Mouse (Mus musculus): ENCODE measurements around the gene Tmem8b. TPM values are rescaled to one million over a fixed set of nuclear protein-coding genes. Genes with fewer than 3 reads are reported as not detected.

Tmem8b gene
- polyA plus RNA-seq (2012; rRNA removed; ENCODE audit: low replicate concordance), result 12.3 and 18.7 TPM in 2 replicates

DNA sequence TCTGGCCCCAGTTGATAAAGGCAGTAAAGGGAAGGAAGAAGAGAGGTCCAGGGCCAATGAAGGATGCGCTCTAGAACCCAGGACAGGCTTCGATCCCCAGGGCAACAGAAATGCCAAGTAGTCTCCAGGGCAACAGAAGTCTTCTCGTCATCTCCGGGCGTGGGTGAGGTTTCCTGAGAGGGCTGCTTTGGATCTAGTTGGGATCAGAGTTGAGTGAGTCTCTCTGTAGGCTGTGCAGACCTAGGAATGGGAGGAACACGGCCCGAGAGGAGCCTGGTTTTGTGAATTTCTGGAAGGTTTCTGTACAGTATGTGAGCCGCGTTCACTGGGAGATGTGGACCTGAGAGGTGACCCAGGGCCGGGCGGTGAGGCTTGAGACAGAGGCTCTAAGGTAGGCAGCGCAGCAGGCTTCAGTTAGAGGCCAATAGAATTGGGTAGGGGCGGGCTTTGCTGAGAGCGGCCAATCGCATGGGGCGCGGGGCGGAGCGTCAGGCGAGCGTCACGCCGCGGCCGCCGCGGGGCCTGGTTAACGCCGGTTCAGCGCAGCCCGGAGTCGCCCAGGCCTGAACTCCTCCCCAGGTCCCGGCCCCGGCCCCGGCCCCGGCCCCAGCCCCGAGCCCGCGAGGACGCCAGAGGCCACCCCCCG is at the start of gene Tmem8b, which contains the start of gene Fam221b:
Tmem8b (plus strand) TSS at position 190 of the 646 bp plus-strand sequence.
Fam221b (minus strand) TSS at position 364 of the 646 bp plus-strand sequence.

DNA sequence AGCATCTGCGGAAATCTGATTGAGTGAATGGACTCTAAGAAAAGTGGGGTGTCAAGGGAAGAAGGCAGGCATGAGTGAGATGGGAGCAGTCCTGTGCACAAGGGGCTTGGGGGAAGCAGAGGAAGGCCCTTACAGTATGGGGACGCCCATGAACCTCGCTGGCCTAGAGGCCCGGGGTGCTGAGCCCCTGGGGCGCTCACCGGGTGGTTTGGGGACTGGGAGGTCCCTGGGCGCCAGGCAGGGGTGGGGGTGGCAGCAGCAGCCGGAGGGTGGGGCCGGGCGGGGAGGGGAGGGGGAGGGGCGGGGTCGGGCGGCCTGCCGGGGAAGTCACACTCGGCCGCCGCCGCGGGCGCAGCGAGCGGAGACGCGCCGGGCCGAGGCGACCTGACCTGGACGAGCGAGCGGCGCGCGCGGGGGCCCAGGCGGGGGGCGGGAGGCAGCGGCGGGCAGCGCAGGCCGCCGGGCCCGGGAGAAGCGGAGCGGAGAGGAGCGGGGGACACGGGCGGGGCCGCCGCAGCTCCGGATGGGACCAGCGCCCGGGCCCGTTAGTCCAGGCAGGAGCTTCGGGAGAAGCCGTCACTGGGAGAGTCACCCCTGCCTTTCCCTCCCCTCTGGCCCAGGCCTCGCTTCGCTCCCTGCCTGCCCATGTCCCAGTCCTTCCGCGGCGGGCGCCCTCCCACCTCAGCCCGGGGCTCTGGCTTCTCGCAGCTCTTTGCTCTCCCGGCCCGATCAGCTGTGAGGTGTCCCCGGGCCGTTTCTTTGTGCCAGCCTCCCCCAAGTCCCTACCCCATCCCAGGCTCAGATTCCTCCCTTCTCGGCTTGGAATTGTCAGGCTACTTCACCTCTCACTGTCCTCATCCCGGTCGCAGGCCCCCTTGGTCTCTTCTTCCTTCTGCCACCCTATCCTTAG is 37.5 kb upstream of the Tmem8b start, which contains the start of gene Npr2:
Npr2 (plus strand) TSS at position 890 of the 910 bp plus-strand sequence.

DNA sequence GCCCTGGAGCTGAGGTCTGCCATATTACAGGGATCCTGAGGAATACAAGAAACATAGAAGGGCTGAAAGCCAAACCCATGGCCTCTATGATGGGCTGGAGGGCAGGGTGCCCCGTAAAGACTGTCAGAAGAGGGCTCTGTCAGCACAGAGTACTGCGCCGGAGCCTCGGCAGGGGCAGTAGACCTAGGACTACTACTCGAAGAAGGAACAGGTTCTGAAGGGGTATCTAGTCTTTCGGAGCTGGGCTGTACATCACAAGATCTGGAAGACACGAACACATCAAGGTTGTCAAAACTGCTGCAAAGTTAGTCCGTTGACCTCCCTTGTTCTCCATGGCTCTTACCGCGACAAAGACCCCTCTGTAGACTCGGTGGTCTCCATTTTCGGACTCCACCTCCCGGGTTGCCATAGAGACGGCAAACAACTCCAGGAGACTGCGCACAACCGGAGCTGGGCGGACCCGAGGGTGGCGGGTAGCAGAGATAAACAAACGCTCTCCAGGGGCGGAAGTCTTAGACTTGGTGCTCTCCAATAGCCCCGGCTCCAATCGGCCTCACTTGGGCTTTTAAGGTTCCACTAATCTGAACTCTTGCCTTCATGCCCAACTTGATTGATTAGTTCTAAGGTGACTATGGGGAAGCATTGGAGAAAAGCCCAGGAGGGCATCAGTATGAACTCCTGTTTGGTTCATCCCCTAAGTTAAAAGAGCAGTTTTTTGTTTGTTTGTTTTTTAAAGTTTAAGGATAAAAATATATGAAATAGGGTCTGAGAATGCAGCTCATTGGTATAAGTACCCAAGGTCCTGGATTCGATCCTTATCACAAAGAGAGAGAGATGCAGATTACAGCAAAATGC is 15.4 kb upstream of the Tmem8b start, which contains the start of gene Spag8:
Spag8 (minus strand) TSS at position 434 of the 855 bp plus-strand sequence.

DNA sequence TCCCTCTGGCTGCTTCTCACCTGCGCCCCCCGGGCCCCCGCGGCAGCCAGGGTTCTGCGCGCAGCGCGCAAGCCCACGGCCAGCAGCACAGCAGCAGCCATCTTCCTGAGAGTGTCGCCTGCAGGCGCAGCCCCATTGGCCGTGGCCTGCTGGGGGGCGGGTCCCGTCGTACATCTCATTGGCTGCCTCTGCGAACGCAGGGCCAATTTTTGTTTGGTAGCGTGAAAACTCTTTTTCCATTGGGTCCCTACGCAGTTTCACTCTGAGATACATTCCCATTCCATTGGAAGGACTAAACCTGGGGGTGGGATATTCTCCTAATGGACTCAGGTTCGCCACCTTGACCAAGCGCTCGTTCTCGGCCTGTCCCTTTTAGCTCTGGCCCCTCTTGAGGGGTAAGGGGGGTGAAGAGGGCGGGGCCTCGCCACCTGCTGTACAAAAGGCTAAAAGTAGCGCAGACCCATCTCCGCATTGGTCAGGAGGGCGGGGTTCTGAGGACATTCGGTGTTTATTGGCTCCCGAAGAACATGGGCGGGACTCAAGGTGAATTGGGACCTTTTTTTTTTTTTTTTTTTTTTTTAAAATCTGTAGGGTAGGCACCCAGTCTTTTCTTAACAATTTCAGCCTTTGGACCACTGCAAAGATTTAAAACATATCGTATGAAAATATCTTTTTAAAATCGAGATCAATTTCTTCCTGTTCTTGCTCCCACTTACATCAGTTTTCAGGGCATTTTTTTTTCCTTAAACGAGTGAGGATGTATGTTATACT is 12.2 kb upstream of the Tmem8b start, which contains the start of gene Hint2:
Hint2 (minus strand) TSS at position 128 of the 771 bp plus-strand sequence.

DNA sequence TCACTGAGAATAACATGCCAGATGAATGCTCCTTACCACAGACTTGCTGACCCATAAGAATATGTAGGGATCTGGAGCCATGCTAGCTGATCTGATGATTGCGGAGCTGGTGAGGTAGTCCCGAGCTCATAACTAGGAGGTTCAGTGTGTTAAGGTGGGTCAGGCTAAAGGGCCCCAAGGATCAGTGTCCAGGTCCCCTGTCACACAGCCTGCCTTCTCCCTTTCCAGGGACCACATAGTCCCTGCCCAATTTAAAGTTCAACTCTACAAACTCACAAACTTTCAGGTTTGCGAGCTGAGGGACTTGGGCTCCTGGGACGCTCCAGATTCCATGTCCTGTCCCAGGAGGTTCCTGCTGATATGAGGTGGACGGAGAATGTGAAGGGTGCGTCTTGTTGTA is 31.9 kb downstream of the Tmem8b start, which contains the start of gene Olfr70:
Olfr70 (minus strand) TSS at position 101 of the 400 bp plus-strand sequence.

DNA sequence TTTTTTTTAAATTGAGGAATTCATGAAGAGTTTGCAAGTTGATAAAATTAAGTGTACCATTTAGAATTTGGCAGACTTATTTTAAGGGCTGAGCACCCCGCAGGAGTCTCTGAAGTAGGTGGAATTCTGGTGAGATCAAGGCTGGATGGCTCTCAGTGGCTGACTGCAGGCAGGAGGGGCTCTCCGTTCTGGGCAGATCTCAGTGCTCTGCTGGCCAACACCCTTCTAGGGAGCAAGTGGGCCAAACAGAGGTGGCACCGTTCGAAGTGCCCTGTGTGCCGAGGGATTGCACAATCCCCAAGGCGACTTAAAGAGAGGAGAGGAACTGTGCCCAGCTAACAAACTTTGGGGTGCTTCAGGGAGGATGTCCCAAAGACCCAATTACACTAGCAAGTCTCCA is 41.1 kb downstream of the Tmem8b start, which contains the start of gene Olfr71:
Olfr71 (minus strand) TSS at position 387 of the 400 bp plus-strand sequence.

DNA sequence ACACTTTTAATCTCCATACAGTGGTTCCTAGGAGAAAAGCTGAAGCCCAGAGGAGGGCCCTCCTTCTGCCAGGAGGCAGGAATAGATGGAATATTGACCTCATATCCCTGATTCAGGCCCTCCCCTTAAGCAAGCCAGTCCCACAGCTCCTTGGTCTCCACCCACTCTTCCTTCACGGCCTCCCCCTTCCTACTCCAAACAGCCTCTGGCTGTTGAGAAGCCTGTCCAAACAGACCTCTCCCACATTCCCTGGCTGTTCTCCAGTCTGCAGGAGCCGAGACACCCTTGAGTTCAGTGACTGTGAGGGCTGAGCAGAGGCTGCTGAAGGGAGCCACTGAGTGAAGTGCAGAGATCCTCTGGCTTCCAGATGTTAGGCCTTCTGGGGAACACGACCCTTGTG is 58.2 kb downstream of the Tmem8b start, which contains the start of gene Hrct1:
Hrct1 (plus strand) TSS at position 194 of the 400 bp plus-strand sequence.

DNA sequence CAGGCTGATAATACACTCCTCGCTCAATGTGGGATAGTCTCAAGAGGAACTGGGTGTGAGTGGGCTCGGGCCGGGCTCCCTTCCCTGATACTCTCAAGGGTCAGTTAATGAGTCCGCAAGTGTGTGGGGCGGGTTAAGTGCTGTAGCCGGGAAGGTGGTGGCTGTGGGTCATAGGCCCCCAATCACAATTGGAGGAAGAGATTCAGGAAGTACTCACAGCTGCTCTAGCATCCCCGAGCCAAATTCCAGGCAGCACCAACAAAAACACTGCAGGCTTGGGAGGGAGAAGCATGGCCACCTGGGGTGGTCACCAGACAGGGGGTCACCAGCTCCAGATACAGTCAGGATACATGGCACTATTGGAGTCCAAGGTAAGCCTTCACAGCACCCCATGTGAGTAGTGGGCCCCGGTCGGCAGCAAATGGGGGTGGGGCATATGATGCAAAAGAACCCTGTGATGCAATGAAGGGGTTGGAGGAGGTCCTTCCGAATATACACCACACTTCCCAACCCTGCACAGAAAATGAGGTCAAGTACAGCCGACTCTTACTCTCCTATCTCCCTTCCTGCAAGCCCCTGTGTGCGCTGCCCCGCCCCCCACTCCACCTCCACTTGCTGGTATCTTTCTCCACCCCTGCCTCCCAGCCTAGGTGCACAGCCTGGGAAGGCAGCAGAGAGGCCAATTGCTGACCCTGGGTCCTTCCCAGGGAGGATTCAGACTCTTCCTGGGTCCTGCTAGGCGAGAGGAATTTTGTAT is 61.2 kb downstream of the Tmem8b start, which contains the start of gene Spaar:
Spaar (plus strand) TSS at position 241 of the 757 bp plus-strand sequence.

Other genes starting within 250 kb of the Tmem8b start
- 0.23 TPM in 1 of 2 replicates, not detected in the other for gene Fam166b, start 239.8 kb upstream of the Tmem8b start, polyA plus RNA-seq (2012; rRNA removed; ENCODE audit: low replicate concordance)
- 79.6 and 124 TPM in 2 replicates for gene Tesk1, start 227.0 kb upstream of the Tmem8b start, polyA plus RNA-seq (2012; rRNA removed; ENCODE audit: low replicate concordance)
- 28.2 and 33.5 TPM in 2 replicates for gene Cd72, start 214.3 kb upstream of the Tmem8b start, polyA plus RNA-seq (2012; rRNA removed; ENCODE audit: low replicate concordance)
- 9.2 and 21.2 TPM in 2 replicates for gene Sit1, start 185.2 kb upstream of the Tmem8b start, polyA plus RNA-seq (2012; rRNA removed; ENCODE audit: low replicate concordance)
- gene Ccdc107, start 176.1 kb upstream of the Tmem8b start, polyA plus RNA-seq (2012; rRNA removed; ENCODE audit: low replicate concordance), result 62.5 and 267 TPM in 2 replicates
- 4.4 and 4.8 TPM in 2 replicates for gene Arhgef39, start 169.3 kb upstream of the Tmem8b start, polyA plus RNA-seq (2012; rRNA removed; ENCODE audit: low replicate concordance)
- gene Car9, start 162.0 kb upstream of the Tmem8b start, polyA plus RNA-seq (2012; rRNA removed; ENCODE audit: low replicate concordance), result 0.78 and 1.5 TPM in 2 replicates
- gene Tpm2, start 145.2 kb upstream of the Tmem8b start, polyA plus RNA-seq (2012; rRNA removed; ENCODE audit: low replicate concordance), result 23.0 and 770 TPM in 2 replicates
- 75.4 and 91.4 TPM in 2 replicates for gene Creb3, start 106.6 kb upstream of the Tmem8b start, polyA plus RNA-seq (2012; rRNA removed; ENCODE audit: low replicate concordance)
- 101 and 163 TPM in 2 replicates for gene Tln1, start 106.3 kb upstream of the Tmem8b start, polyA plus RNA-seq (2012; rRNA removed; ENCODE audit: low replicate concordance)
- gene Rgp1, start 90.3 kb upstream of the Tmem8b start, polyA plus RNA-seq (2012; rRNA removed; ENCODE audit: low replicate concordance), result 60.7 and 68.0 TPM in 2 replicates
- 22.0 and 23.6 TPM in 2 replicates for gene Gba2, start 90.1 kb upstream of the Tmem8b start, polyA plus RNA-seq (2012; rRNA removed; ENCODE audit: low replicate concordance)
- 0.74 and 1.1 TPM in 2 replicates for gene Msmp, start 84.5 kb upstream of the Tmem8b start, polyA plus RNA-seq (2012; rRNA removed; ENCODE audit: low replicate concordance)
- 42.2 and 51.5 TPM in 2 replicates for gene Npr2, start 37.0 kb upstream of the Tmem8b start, polyA plus RNA-seq (2012; rRNA removed; ENCODE audit: low replicate concordance)
- 0.92 and 1.7 TPM in 2 replicates for gene Spag8, start 15.4 kb upstream of the Tmem8b start, polyA plus RNA-seq (2012; rRNA removed; ENCODE audit: low replicate concordance)
- gene Hint2, start 12.5 kb upstream of the Tmem8b start, polyA plus RNA-seq (2012; rRNA removed; ENCODE audit: low replicate concordance), result 87.4 and 136 TPM in 2 replicates
- gene Fam221b, start 174 bp downstream of the Tmem8b start, polyA plus RNA-seq (2012; rRNA removed; ENCODE audit: low replicate concordance), result 0.02 and 0.09 TPM in 2 replicates
- not detected in 2 replicates for gene Olfr70, start 31.8 kb downstream of the Tmem8b start, polyA plus RNA-seq (2012; rRNA removed; ENCODE audit: low replicate concordance)
- not detected in 2 replicates for gene Olfr71, start 41.3 kb downstream of the Tmem8b start, polyA plus RNA-seq (2012; rRNA removed; ENCODE audit: low replicate concordance)
- 21.9 and 24.8 TPM in 2 replicates for gene Hrct1, start 58.2 kb downstream of the Tmem8b start, polyA plus RNA-seq (2012; rRNA removed; ENCODE audit: low replicate concordance)
- gene Spaar, start 61.1 kb downstream of the Tmem8b start, polyA plus RNA-seq (2012; rRNA removed; ENCODE audit: low replicate concordance), result 5.1 and 8.1 TPM in 2 replicates
- 0.14 TPM in 1 of 2 replicates, not detected in the other for gene Olfr159, start 102.0 kb downstream of the Tmem8b start, polyA plus RNA-seq (2012; rRNA removed; ENCODE audit: low replicate concordance)
- 0.10 TPM in 1 of 2 replicates, not detected in the other for gene Olfr156, start 154.9 kb downstream of the Tmem8b start, polyA plus RNA-seq (2012; rRNA removed; ENCODE audit: low replicate concordance)
- not detected in 2 replicates for gene Olfr157, start 171.2 kb downstream of the Tmem8b start, polyA plus RNA-seq (2012; rRNA removed; ENCODE audit: low replicate concordance)
- gene Olfr155, start 182.6 kb downstream of the Tmem8b start, polyA plus RNA-seq (2012; rRNA removed; ENCODE audit: low replicate concordance), result not detected in 2 replicates
- gene Reck, start 206.6 kb downstream of the Tmem8b start, polyA plus RNA-seq (2012; rRNA removed; ENCODE audit: low replicate concordance), result 21.4 and 25.5 TPM in 2 replicates